Mouse (Mus musculus): ENCODE data around the gene Grik5. TPM values are rescaled to one million over a fixed set of nuclear protein-coding genes. Genes with fewer than 3 reads are reported as not detected.

Gene Grik5
- polyA plus RNA-seq, 1 experiment: 2.1 TPM

- TF ChIP-seq POLR2A (IDR thresholded peaks at IDR 0.05; ENCODE audit: borderline replicate concordance, low read depth, low read length): no peak
- TF ChIP-seq CTCF (IDR thresholded peaks at IDR 0.05; ENCODE audit: low read depth, low read length): no peak
- Histone ChIP-seq H3K27ac (ENCODE audit: insufficient read depth, low read depth, low read length) (no peak overlapping the region), H3K4me3 (ENCODE audit: insufficient read depth, low read length) (no peak overlapping the region), H3K4me1 (ENCODE audit: control insufficient read depth, insufficient read depth, low read length) (no peaks in the 10 kb centered on the region; the same call in 1 of the 2 replicates)
Observed at GRCm38 (mm10) chr7:24967966-24968365, 104.2 kb downstream of the Grik5 start.

GRCm38 (mm10) chr7:24964897-24965535, 107.1 kb downstream of the Grik5 start:
- Histone ChIP-seq H3K4me3 (ENCODE audit: insufficient read depth, low read length) (no peak overlapping the region), H3K4me1 (ENCODE audit: control insufficient read depth, insufficient read depth, low read length) (no peaks in the 10 kb centered on the region), H3K27ac (ENCODE audit: insufficient read depth, low read depth, low read length) (no peak overlapping the region)
- TF ChIP-seq POLR2A (IDR thresholded peaks at IDR 0.05; ENCODE audit: borderline replicate concordance, low read depth, low read length): no peak
- peak; percentile 56 for TF ChIP-seq CTCF (IDR thresholded peaks at IDR 0.05; ENCODE audit: low read depth, low read length)

DNA sequence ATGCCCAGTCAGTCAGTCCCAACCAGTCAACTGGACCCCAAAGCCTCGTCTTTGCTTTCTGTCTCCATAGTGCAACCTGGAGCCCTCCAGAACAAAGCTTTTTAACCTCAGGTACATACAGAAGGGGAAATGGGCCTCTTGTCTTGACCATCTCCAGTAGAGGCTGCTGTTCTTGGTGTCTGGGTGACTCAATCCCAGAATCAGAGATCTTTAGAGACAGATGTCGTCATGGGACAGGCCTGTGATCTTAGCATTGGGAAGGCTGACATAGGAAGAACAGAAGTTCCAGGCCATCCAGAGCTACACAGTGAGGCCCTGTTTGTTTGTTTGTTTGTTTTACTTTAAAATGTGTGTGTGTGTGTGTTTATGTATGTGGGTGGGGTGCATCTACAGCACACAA, 107.9 kb downstream of the Grik5 start:
- H3K4me1 ChIP-seq (ENCODE audit: control insufficient read depth, insufficient read depth, low read length): no peaks in the 10 kb centered on the region
- no peak overlapping the region for H3K4me3 ChIP-seq (ENCODE audit: insufficient read depth, low read length)
- TF ChIP-seq CTCF (IDR thresholded peaks at IDR 0.05; ENCODE audit: low read depth, low read length) (no peak), POLR2A (IDR thresholded peaks at IDR 0.05; ENCODE audit: borderline replicate concordance, low read depth, low read length) (no peak)
- H3K27ac ChIP-seq (ENCODE audit: insufficient read depth, low read depth, low read length): no peak overlapping the region

Other genes starting within 250 kb of the Grik5 start
- gene Gm9844, start 210.1 kb downstream of the Grik5 start, polyA plus RNA-seq (2012; ENCODE audit: insufficient read depth, insufficient read length, missing spikeins): 2.4 TPM in 1 of 2 replicates, not detected in the other
- not detected in 2 replicates for gene Lypd4, start 202.4 kb downstream of the Grik5 start, polyA plus RNA-seq (2012; ENCODE audit: insufficient read depth, insufficient read length, missing spikeins)
- gene Dmrtc2, start 202.3 kb downstream of the Grik5 start, polyA plus RNA-seq (2012; ENCODE audit: insufficient read depth, insufficient read length, missing spikeins): not detected in 2 replicates
- gene Rps19, start 188.0 kb downstream of the Grik5 start, polyA plus RNA-seq (2012; ENCODE audit: insufficient read depth, insufficient read length, missing spikeins): 1,580 and 1,635 TPM in 2 replicates
- not detected in 2 replicates for gene Cd79a, start 175.0 kb downstream of the Grik5 start, polyA plus RNA-seq (2012; ENCODE audit: insufficient read depth, insufficient read length, missing spikeins)
- gene Arhgef1, start 169.4 kb downstream of the Grik5 start, polyA plus RNA-seq (2012; ENCODE audit: insufficient read depth, insufficient read length, missing spikeins): 197 and 204 TPM in 2 replicates
- gene Gm4881, start 127.9 kb downstream of the Grik5 start, polyA plus RNA-seq (2012; ENCODE audit: insufficient read depth, insufficient read length, missing spikeins): not detected in 2 replicates
- 205 and 226 TPM in 2 replicates for gene Rabac1, start 99.6 kb downstream of the Grik5 start, polyA plus RNA-seq (2012; ENCODE audit: insufficient read depth, insufficient read length, missing spikeins)
- gene Atp1a3, start 66.4 kb downstream of the Grik5 start, polyA plus RNA-seq (2012; ENCODE audit: insufficient read depth, insufficient read length, missing spikeins): 70.0 and 85.8 TPM in 2 replicates
- 9.6 and 9.7 TPM in 2 replicates for gene Zfp574, start 221 bp upstream of the Grik5 start, polyA plus RNA-seq (2012; ENCODE audit: insufficient read depth, insufficient read length, missing spikeins)
- 105 and 121 TPM in 2 replicates for gene Pou2f2, start 107.4 kb upstream of the Grik5 start, polyA plus RNA-seq (2012; ENCODE audit: insufficient read depth, insufficient read length, missing spikeins)
- gene Dedd2, start 148.3 kb upstream of the Grik5 start, polyA plus RNA-seq (2012; ENCODE audit: insufficient read depth, insufficient read length, missing spikeins): 12.6 and 12.7 TPM in 2 replicates
- 5.0 and 6.4 TPM in 2 replicates for gene Zfp526, start 149.1 kb upstream of the Grik5 start, polyA plus RNA-seq (2012; ENCODE audit: insufficient read depth, insufficient read length, missing spikeins)
- gene Gsk3a, start 165.5 kb upstream of the Grik5 start, polyA plus RNA-seq (2012; ENCODE audit: insufficient read depth, insufficient read length, missing spikeins): 78.6 and 87.1 TPM in 2 replicates
- 22.7 and 27.8 TPM in 2 replicates for gene Erf, start 178.4 kb upstream of the Grik5 start, polyA plus RNA-seq (2012; ENCODE audit: insufficient read depth, insufficient read length, missing spikeins)
- gene Cic, start 195.4 kb upstream of the Grik5 start, polyA plus RNA-seq (2012; ENCODE audit: insufficient read depth, insufficient read length, missing spikeins): 251 and 272 TPM in 2 replicates
- gene Pafah1b3, start 225.6 kb upstream of the Grik5 start, polyA plus RNA-seq (2012; ENCODE audit: insufficient read depth, insufficient read length, missing spikeins): 35.5 and 38.0 TPM in 2 replicates
- gene Prr19, start 229.1 kb upstream of the Grik5 start, polyA plus RNA-seq (2012; ENCODE audit: insufficient read depth, insufficient read length, missing spikeins): not detected in 2 replicates
- not detected in 2 replicates for gene Tmem145, start 233.8 kb upstream of the Grik5 start, polyA plus RNA-seq (2012; ENCODE audit: insufficient read depth, insufficient read length, missing spikeins)
- 13.2 and 13.8 TPM in 2 replicates for gene Megf8, start 244.8 kb upstream of the Grik5 start, polyA plus RNA-seq (2012; ENCODE audit: insufficient read depth, insufficient read length, missing spikeins)

Data from bone marrow macrophage, adult 2 months (primary cell).